Mouse (Mus musculus) 3134 (cell line): Measurements from ENCODE around the gene Sacm1l.

Experiments
- DNase-seq: peaks from one replicate; pipeline ENCODE4 v3.0.0-alpha.2; 2011; ENCODE audit warnings: low spot score; ENCODE audit not compliant: insufficient read length; ENCODE audit errors: extremely low read depth

Sacm1l gene

GRCm38 (mm10) chr9:123529392-123530157, at the start of gene Sacm1l:
Gene Sacm1l, plus strand, starts transcription at chr9:123529759.
- DNase-seq: peak; percentile 98

- no peak for DNase-seq
Observed at GRCm38 (mm10) chr9:123479876-123480252, 49.7 kb upstream of the Sacm1l start.

DNA sequence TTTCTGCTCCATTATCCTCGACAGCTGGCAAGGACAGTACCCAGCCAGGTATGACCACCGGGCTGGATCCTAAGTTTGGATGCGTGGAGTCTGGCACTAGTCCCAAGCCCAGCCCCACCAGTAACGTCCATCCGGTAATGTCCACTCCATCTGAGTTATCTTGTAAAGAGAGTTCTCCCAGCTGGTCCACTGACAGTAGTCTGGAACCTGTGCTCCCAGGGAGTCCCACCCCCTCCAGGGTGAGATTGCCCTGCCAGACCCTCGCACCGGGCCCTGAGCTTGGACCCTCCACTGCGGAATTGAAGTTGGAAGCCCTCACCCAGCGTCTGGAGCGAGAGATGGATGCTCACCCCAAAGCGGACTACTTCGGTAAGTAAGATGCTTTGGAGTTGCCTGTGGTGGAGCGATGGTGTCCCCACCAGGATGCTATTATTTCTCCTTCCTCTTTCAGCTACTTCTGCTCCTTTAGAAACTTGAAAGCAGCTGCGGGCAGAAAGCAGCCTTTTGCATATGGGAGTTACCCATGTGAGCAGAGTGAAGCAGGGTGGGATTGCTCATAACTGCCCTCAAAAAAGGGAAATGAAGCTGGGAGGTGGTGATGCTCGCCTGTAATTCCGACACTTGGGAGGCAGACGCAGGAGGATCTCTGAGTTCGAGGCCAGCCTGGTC, 49.2 kb upstream of the Sacm1l start:
- no peak for DNase-seq

GRCm38 (mm10) chr9:123481136-123481535, 48.4 kb upstream of the Sacm1l start:
- DNase-seq: no peak

GRCm38 (mm10) chr9:123483598-123483997, 46.0 kb upstream of the Sacm1l start:
- DNase-seq: no peak

DNA sequence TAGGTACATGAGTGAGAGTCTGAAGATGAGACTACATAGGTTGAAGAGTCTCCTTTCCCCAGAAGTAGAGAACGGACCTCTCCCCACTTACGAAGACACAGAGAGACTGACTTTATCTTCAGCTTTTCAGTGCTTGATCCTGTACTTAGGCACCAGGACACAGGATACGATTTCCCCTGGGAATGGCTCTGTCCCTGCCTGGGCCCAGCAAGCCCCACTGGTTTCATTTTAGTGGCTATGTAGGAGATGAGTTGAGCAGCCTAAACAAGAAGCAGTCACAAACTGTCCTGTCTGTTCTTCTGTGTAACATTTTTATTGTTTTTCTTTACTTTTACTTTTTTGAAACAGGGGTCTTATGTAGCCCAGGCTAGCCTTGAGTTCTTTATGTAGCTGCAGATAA, 44.7 kb upstream of the Sacm1l start:
- DNase-seq: no peak

- DNase-seq: no peak
Observed at GRCm38 (mm10) chr9:123485561-123485960, 44.0 kb upstream of the Sacm1l start.

DNA sequence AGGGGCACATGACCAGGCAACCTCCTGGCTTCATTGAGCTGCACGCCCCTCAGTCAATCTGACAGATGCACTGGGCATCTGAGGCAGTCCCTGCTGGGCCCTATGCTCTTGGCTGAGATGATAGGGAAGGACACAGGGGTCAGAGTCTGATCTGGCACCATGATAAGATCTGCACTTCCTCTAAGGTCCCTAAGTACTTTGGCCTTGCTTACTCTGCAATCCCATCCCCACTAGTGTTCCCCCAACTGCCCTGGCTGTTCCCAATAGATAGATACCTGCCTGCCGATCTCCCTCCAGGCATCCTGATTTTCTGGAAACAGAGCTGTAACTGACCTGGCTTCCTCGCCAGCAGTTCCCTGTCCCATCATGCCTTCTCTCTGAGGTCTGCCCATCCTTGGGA, 42.9 kb upstream of the Sacm1l start:
- no peak for DNase-seq

GRCm38 (mm10) chr9:123489073-123489472, 40.5 kb upstream of the Sacm1l start:
- DNase-seq: no peak

GRCm38 (mm10) chr9:123489727-123490343, 39.7 kb upstream of the Sacm1l start:
- no peak for DNase-seq

DNA sequence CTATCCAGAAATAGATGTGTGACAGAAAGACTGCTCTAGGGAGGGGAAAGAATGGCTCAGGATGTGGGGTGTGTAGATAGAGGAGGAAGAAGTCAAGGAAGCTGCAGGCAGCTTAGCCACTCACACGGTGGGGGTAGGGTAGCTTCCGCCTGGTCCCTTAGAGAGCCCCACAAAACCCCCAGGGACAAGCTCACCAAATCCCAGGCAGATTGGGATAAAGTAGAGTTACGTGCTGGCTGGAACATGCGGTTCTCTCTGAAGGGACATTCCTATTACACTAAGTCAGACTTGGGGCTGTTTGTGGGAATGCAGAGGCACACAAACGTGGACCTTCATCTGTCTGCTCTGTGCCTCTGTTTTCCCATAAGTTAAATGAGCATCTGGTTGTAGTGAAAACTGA, 38.6 kb upstream of the Sacm1l start:
- DNase-seq: no peak

- DNase-seq: no peak
Observed at GRCm38 (mm10) chr9:123491917-123492585, 37.5 kb upstream of the Sacm1l start.

DNA sequence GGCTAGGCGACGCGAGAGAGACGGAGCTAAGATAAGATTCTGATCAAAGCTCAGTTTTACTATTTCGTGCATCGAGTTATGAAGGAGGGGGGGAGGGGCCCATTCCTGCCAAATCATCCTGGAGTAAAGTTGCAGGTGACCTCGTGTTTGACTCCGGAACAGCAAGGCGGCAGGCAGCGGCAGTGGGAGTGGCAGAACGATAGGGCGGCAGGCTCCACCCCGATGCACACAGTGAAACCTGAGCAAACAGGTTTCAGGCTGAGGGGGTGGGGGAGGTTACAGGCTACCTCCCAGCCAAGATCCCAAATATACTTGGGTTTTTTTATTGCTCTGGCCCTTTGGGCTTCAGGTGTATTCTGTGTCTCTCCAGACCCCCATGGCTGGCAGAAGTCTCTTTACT, 32.9 kb upstream of the Sacm1l start:
- DNase-seq: no peak

GRCm38 (mm10) chr9:123497906-123498305, 31.7 kb upstream of the Sacm1l start:
- DNase-seq: no peak

- no peak for DNase-seq
Observed at GRCm38 (mm10) chr9:123500480-123500879, 29.1 kb upstream of the Sacm1l start.

GRCm38 (mm10) chr9:123503171-123503834, 26.3 kb upstream of the Sacm1l start:
- no peak for DNase-seq

GRCm38 (mm10) chr9:123504325-123504724, 25.2 kb upstream of the Sacm1l start:
- DNase-seq: no peak

DNA sequence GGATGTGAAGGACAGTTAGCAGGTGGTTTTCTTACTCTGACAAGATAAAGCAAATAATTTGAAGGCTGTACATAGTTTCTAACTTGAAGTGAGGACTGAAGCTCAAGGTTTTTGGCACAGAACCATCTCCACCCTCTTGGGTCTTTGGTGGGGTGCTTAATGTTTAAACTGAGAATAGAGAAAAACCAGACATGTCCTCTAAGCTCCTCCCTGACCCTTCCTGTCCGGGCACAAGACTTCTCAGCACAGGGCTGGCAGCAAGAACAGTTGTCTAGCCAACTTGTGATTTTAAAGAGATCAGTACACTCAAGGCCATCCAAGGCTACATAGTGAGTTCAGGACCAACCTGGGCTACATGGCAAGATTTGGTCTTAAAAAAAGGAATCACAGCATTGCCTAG, 24.0 kb upstream of the Sacm1l start:
- no peak for DNase-seq

GRCm38 (mm10) chr9:123506270-123507146, 23.1 kb upstream of the Sacm1l start:
- DNase-seq: no peak

DNA sequence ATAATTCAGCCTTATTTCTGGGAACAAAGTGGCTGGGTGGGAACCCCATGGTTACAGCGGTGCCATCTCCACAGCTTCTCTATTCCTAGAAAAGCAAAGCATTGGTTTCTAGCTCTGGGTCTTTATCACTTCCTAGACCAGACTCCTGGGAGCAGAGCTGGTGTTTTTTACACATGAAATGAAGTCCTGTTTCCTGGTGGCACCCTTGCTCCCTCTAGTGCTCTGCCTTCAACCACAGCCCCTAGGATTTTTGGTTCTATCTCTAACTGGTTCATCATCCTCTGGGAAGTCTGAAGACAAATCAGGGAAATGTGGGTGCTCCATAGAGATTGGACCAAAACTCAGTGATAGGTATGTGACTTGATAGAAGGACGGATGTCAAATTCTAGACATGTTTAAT, 22.2 kb upstream of the Sacm1l start:
- DNase-seq: no peak
